Mouse (Mus musculus): ENCODE results near the gene Apoa2.

The Apoa2 gene

GRCm38 (mm10) chr1:171260316-171260715, 35.5 kb downstream of the Apoa2 start:
- DNase-seq (ENCODE audit: low spot score), result no peak

- DNase-seq (ENCODE audit: low spot score), result peak; percentile 72
Measured at GRCm38 (mm10) chr1:171262594-171263130, 37.8 kb downstream of the Apoa2 start.

DNA sequence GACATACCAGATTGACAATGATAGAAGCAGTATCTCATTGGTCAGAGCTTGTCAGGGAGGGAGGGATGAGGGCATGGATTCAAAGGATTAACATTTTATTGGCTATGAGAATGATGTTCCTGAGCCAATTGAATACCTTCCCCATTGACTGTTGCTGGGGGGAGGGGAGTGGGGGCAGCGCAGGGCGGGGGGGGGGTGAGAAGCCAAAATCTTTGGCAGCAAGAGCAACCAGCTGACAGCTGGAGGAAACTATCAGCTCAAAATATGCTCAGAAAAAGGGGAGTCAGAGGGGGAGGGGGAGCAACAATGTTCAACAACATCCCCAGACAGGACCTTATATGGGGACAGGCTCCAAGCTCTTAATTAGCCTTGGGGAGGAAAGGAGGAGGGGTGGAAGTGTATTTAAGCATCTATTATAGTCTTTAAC, 38.3 kb downstream of the Apoa2 start:
- DNase-seq (ENCODE audit: low spot score), result no peak

DNA sequence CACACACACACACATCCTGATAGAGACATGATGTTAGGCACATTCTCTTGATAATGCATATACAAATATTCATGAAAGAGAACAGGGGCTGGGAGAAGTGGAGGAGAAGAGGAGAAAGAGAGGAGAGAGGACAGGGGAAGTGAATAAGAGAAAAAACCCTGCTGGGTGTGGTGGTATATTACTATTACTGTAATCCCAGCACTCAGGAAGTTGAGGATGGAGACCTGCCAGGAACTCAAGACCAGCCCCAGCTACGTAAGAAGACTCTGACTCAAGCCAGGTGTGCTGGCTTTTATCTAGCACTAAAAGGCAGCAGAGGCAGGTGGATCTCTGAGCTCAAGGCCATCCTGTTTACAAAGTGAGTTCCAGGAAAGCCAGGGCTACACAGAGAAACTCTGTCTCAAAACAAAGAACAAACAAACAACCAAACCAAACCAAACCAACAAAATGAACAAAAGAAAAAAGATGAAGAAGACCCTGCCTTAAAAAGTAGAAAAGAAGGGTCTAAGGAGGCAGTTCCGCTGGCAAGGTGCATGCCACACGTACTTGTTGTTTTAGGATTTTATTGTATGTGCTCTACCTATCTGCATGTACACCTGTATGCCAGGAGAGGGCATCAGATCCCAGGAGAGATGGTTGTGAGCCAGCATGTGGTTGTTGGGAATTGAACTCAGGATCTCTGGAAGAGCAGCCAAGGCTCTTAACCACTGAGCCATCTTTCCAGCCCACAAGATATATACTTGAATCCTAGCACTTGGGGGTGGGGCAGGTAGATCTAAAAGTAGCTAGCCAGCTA, 39.0 kb downstream of the Apoa2 start:
- DNase-seq (ENCODE audit: low spot score), result no peak

- no peak for DNase-seq (ENCODE audit: low spot score)
Measured at GRCm38 (mm10) chr1:171265971-171266744, 41.3 kb downstream of the Apoa2 start.

GRCm38 (mm10) chr1:171268341-171268740, 43.5 kb downstream of the Apoa2 start:
- DNase-seq (ENCODE audit: low spot score), result no peak

DNA sequence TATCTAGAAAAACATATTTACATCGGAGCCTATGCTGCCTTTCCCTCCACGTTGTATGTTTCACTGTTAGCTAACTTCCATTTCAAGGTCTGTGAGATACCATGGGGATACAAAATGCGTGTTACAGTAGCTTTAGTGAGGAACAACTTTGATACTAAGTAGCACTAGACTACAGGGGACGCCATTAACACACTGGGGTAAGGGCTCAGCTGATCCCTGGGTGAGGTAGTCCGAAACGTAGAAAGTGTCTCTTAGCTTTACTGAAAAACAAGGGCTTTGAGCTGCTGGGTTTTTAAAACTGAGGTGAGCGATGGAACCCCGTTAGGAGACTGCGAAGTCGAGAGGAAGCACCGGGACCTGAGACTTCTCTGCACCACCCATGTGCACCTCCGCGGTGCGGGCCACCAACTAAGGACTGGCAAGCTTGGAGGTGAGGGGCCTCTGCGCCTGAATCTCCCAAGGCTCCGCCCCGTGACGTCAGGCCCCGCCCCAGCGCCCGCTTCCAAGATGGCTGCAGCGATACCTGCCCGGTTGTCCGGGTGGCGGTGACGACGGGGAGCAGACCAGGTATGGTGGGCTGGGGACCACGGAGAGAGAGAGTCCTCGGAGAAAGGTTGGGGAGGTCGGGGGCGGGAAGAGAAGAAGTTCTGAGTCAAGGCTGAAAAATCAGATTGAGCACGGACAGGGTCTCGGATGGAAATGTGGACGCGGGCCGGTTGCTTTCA, 45.2 kb downstream of the Apoa2 start, which contains the start of gene B4galt3:
B4galt3 (plus strand) TSS at position 481 of the 725 bp plus-strand sequence.
- peak; percentile 97 for DNase-seq (ENCODE audit: low spot score)

- DNase-seq (ENCODE audit: low spot score), result no peak
Measured at GRCm38 (mm10) chr1:171270573-171270900, 45.7 kb downstream of the Apoa2 start.

GRCm38 (mm10) chr1:171271196-171271595, 46.3 kb downstream of the Apoa2 start:
- no peak for DNase-seq (ENCODE audit: low spot score)

DNA sequence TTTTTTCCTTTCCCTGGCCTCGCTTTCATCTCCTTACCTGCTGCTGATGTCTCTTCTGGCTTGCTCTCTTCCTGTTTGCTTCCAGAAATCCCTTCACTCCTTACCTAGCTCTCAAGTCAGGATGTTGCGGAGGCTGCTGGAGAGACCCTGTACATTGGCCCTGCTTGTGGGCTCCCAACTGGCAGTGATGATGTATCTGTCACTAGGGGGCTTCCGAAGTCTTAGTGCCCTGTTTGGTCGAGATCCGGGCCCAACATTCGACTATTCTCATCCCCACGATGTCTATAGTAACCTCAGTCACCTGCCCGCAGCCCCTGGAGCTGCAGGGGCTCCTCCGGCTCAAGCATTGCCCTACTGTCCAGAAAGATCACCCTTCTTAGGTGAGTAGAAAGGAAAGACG, 46.8 kb downstream of the Apoa2 start:
- DNase-seq (ENCODE audit: low spot score), result no peak

DNA sequence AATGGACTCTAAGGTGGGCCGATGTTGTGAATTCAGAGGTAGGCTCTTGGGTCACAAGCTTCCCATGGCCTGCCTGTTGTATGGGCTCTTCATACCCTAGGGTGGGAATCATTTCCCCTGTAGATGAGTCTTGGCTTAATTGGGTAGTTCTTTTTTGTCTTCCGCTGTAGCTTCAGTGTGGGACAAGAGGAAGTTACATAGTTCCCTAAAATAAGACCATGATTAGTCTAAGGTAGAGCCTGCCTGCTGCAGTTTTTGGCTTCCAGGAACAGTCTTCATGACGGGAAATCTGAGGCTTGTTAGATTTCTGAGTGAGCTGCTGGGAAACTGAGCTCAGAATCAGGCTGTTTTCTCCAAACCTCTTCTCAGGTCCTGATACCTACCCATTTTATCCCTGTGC, 47.2 kb downstream of the Apoa2 start:
- no peak for DNase-seq (ENCODE audit: low spot score)

GRCm38 (mm10) chr1:171274171-171274570, 49.3 kb downstream of the Apoa2 start:
- DNase-seq (ENCODE audit: low spot score), result no peak

DNA sequence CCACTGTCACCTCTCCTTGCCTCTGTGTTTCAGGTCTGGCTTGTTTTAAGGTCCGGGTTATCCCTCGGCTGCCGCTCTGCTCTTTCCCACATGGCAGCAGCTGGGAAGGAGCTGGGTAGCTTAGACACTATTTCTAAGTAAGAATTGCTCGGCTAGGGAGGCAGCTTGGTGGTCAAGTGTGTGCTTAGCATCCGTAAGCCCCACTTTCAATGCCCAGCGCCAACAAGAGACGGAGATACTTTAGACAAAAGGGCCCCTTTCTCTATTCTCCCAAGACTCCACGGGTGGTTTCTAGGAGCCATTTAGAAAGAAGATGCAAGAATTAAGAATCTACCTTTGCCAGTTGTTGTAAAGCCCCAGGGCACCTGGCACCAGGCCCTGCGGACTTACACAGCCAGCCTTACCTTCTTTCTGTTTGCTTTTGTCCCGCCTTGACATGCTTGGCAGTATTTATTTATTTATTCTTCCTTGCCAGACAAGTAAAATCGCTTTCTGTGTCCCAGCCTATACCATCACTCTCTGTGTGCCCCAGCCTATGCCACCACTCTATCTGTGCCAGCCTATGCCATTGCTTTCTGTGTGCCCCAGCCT, 50.4 kb downstream of the Apoa2 start:
- DNase-seq (ENCODE audit: low spot score), result no peak
